Mouse (Mus musculus) lung, adult 2 months (tissue): ENCODE results near the gene Zfp385b.

ENCODE experiments used
- CTCF ChIP-seq: fragments of 200-500 bp; IDR thresholded peaks from 2 replicates; pipeline ENCODE4 v1.5.1; 2011; ENCODE audit warnings: mild to moderate bottlenecking, low read length, control low read depth; ENCODE audit not compliant: insufficient read depth
- POLR2A ChIP-seq: fragments of 200-500 bp; IDR thresholded peaks from 2 replicates; pipeline ENCODE4 v1.6.1; 2011; ENCODE audit warnings: low read depth, mild to moderate bottlenecking, control low read depth, low read length, borderline replicate concordance; ENCODE audit errors: extremely low read depth

- TF ChIP-seq CTCF (no peak), POLR2A (no peak)
Observed at GRCm38 (mm10) chr2:77376823-77377222, 442.6 kb downstream of the Zfp385b start.
